Mouse (Mus musculus): ENCODE data around the gene Nedd9. TPM values are rescaled to one million over a fixed set of nuclear protein-coding genes. Genes with fewer than 3 reads are reported as not detected.
A peak's percentile ranks its signal among the peaks of the same experiment; 100 is the strongest.

The Nedd9 gene
- polyA plus RNA-seq, 1 experiment from 2014 or later, result 28.5 TPM

- 12% methylated on average over 10 of the region's 10 CpGs for WGBS
- no peak for ATAC-seq (ENCODE audit: low FRiP score, low read depth)
Observed at GRCm38 (mm10) chr13:41358009-41358408, 129.2 kb downstream of the Nedd9 start.

DNA sequence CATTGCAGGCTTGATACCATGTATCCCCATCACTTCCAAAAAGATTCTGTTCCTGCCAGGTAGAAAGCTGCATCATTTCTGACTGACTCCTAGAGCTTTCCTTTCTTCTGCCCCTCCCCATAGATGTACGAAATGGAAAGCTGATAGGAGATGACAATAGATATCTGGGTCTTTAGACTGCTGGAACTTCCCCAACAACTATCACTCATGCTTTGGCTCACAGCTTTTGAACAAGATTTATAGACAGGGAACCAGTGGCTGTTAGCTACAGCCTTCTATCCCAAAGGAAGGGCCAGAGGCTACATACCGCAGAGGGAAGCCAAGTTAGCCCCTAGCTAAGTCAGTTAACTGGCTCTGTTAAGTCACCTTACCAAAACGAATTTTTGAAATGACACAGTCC lies 129.6 kb downstream of the Nedd9 start:
- 32% methylated on average over 3 of the region's 3 CpGs for WGBS
- Histone ChIP-seq H3K4me1 (peaks cover 60% of the 10 kb centered on the region), H3K27me3 (peaks cover 3% of the 10 kb centered on the region; the same call in 1 of the 2 replicates), H3K9ac (peak overlapping the region; percentile 80), H3K4me3 (peak overlapping the region; percentile 66), H3K4me2 (replicated peaks) (peak overlapping the region; percentile 71), H3K27ac (peak overlapping the region; percentile 94; the same call in 1 of the 2 replicates), H3K9me3 (no peaks in the 10 kb centered on the region), H3K36me3 (no peaks in the 10 kb centered on the region)
- ATAC-seq (ENCODE audit: low FRiP score, low read depth), result no peak

More at GRCm38 (mm10) chr13:41358009-41358408, 129.2 kb downstream of the Nedd9 start:
- Histone ChIP-seq H3K27me3 (peaks cover 3% of the 10 kb centered on the region; the same call in 1 of the 2 replicates), H3K27ac (peak overlapping the region; percentile 94), H3K9me3 (no peaks in the 10 kb centered on the region), H3K4me1 (peaks cover 56% of the 10 kb centered on the region), H3K9ac (peak overlapping the region; percentile 80), H3K4me2 (replicated peaks) (peak overlapping the region; percentile 71), H3K36me3 (no peaks in the 10 kb centered on the region), H3K4me3 (peak overlapping the region; percentile 66)

- Histone ChIP-seq H3K4me3 (peak overlapping the region; percentile 66), H3K4me1 (peaks cover 64% of the 10 kb centered on the region)
- WGBS, result 72% methylated on average over 4 of the region's 4 CpGs
Observed at GRCm38 (mm10) chr13:41357161-41357560, 130.0 kb downstream of the Nedd9 start.

GRCm38 (mm10) chr13:41355552-41355951 lies 131.6 kb downstream of the Nedd9 start:
- Histone ChIP-seq H3K27me3 (peaks cover 3% of the 10 kb centered on the region; the same call in 1 of the 2 replicates), H3K4me3 (peak overlapping the region; percentile 12; the same call in 1 of the 2 replicates), H3K9ac (no peak overlapping the region), H3K27ac (no peak overlapping the region), H3K4me2 (replicated peaks) (peak overlapping the region; percentile 71), H3K4me1 (peaks cover 65% of the 10 kb centered on the region), H3K36me3 (no peaks in the 10 kb centered on the region), H3K9me3 (no peaks in the 10 kb centered on the region)
- 26% methylated on average over 2 of the region's 2 CpGs for WGBS
- no peak for ATAC-seq (ENCODE audit: low FRiP score, low read depth)

More at GRCm38 (mm10) chr13:41357161-41357560, 130.0 kb downstream of the Nedd9 start:
- Histone ChIP-seq H3K4me2 (replicated peaks) (peak overlapping the region; percentile 71), H3K27ac (no peak overlapping the region), H3K36me3 (no peaks in the 10 kb centered on the region), H3K9me3 (no peaks in the 10 kb centered on the region), H3K27me3 (peaks cover 3% of the 10 kb centered on the region; the same call in 1 of the 2 replicates), H3K9ac (peak overlapping the region; percentile 80)
- no peak for ATAC-seq (ENCODE audit: low FRiP score, low read depth)

DNA sequence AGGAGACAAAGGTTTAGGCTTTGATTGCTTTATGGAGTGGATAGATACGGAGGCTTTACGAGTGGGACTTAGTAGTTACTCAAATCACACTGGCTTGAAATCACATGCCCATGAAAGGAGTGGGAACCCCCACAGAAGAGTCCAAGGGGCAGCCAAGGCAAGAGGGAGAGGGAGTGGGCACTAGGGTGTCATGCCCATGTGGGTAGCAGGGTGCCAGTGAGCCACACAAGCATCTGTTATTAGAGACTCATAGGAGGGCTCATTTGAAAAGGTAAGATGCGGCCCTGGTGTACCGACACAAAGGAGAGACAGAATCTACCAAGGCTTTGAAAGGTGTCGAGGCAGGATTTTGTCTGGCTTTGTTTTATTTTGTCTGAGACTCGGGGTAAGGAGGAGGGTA lies 132.6 kb downstream of the Nedd9 start:
- Histone ChIP-seq H3K27me3 (no peaks in the 10 kb centered on the region), H3K4me1 (peaks cover 61% of the 10 kb centered on the region), H3K4me3 (peak overlapping the region; percentile 7; the same call in 1 of the 2 replicates), H3K27ac (peak overlapping the region; percentile 8; the same call in 1 of the 2 replicates), H3K36me3 (no peaks in the 10 kb centered on the region), H3K4me2 (replicated peaks) (peak overlapping the region; percentile 46), H3K9me3 (no peaks in the 10 kb centered on the region), H3K9ac (no peak overlapping the region)
- WGBS, result 61% methylated on average over 6 of the region's 6 CpGs
- no peak for ATAC-seq (ENCODE audit: low FRiP score, low read depth)

- 51% methylated on average over 3 of the region's 3 CpGs for WGBS
- H3K4me2 ChIP-seq (replicated peaks), result peak overlapping the region; percentile 46; the same call in 1 of the 2 replicates
- no peaks in the 10 kb centered on the region for H3K9me3 ChIP-seq
- ATAC-seq (ENCODE audit: low FRiP score, low read depth), result no peak
- no peak overlapping the region for H3K9ac ChIP-seq
- no peaks in the 10 kb centered on the region for H3K27me3 ChIP-seq
- peaks cover 62% of the 10 kb centered on the region for H3K4me1 ChIP-seq
- H3K4me3 ChIP-seq, result no peak overlapping the region
- no peaks in the 10 kb centered on the region for H3K36me3 ChIP-seq
- H3K27ac ChIP-seq, result peak overlapping the region; percentile 8; the same call in 1 of the 2 replicates
Observed at GRCm38 (mm10) chr13:41353676-41354075, 133.5 kb downstream of the Nedd9 start.

DNA sequence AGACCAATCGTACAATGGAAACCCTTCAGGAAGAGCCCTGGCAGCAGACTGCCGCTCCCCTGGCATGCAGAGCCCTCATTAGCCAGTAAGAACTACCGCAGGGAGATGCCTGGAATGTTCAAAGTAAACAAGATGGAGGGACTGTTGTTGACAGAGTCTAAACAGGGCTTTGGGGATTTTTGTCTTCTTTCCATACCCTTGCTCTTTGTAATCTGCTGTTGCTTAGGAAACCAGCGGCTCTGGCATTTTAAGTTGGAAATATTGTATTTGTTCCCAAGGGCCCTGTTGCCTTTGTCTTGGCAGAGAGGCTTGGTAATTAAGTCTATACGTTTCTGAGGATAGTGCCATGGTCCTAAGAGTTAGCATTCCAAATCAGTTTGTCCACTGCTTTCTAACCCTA lies 134.8 kb downstream of the Nedd9 start:
- 39% methylated on average over 5 of the region's 5 CpGs for WGBS
- no peak overlapping the region for H3K27ac ChIP-seq
- no peaks in the 10 kb centered on the region for H3K9me3 ChIP-seq
- no peak overlapping the region for H3K4me3 ChIP-seq
- ATAC-seq (ENCODE audit: low FRiP score, low read depth), result no peak
- H3K4me2 ChIP-seq (replicated peaks), result peak overlapping the region; percentile 10; the same call in 1 of the 2 replicates
- peaks cover 58% of the 10 kb centered on the region for H3K4me1 ChIP-seq
- H3K36me3 ChIP-seq, result no peaks in the 10 kb centered on the region
- H3K9ac ChIP-seq, result no peak overlapping the region
- no peaks in the 10 kb centered on the region for H3K27me3 ChIP-seq

DNA sequence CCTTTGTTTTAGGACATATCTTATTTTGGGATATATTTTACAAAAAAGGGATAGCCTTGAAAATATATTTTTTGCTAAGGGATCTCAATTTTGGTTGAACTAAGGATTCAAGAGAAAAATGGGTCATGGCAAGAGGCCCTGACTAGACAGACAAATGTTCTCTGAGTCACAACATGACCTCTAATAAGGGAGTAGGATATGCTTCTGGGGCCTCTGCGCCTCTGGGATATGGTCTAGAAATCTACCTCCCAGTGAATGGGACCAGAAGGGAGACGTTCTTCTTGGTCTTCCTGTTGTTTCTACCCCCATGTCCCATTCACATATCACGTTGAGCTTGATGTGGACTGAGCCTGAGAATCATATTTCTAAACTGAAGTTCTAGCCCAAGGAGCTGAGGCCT lies 136.6 kb downstream of the Nedd9 start:
- Histone ChIP-seq H3K4me1 (peaks cover 49% of the 10 kb centered on the region), H3K9ac (no peak overlapping the region), H3K27ac (no peak overlapping the region), H3K4me2 (replicated peaks) (no peak overlapping the region), H3K27me3 (no peaks in the 10 kb centered on the region), H3K36me3 (no peaks in the 10 kb centered on the region), H3K4me3 (no peak overlapping the region), H3K9me3 (no peaks in the 10 kb centered on the region)
- no peak for ATAC-seq (ENCODE audit: low FRiP score, low read depth)
- WGBS, result 97% methylated on average over 3 of the region's 3 CpGs

GRCm38 (mm10) chr13:41349770-41350169 lies 137.4 kb downstream of the Nedd9 start:
- no peak overlapping the region for H3K4me3 ChIP-seq
- H3K27me3 ChIP-seq, result no peaks in the 10 kb centered on the region
- H3K27ac ChIP-seq, result no peak overlapping the region
- no peak for ATAC-seq (ENCODE audit: low FRiP score, low read depth)
- H3K4me2 ChIP-seq (replicated peaks), result no peak overlapping the region
- H3K9ac ChIP-seq, result no peak overlapping the region
- WGBS, result 49% methylated on average over 4 of the region's 4 CpGs
- H3K4me1 ChIP-seq, result peaks cover 42% of the 10 kb centered on the region
- H3K9me3 ChIP-seq, result no peaks in the 10 kb centered on the region
- H3K36me3 ChIP-seq, result no peaks in the 10 kb centered on the region

GRCm38 (mm10) chr13:41345756-41346155 lies 141.4 kb downstream of the Nedd9 start:
- no peak for ATAC-seq (ENCODE audit: low FRiP score, low read depth)
- H3K9ac ChIP-seq, result no peak overlapping the region
- no peaks in the 10 kb centered on the region; the same call in 1 of the 2 replicates for H3K36me3 ChIP-seq
- H3K4me3 ChIP-seq, result no peak overlapping the region
- H3K27me3 ChIP-seq, result no peaks in the 10 kb centered on the region
- H3K4me2 ChIP-seq (replicated peaks), result no peak overlapping the region
- no peak overlapping the region for H3K27ac ChIP-seq
- 76% methylated on average over 7 of the region's 7 CpGs for WGBS
- no peaks in the 10 kb centered on the region for H3K9me3 ChIP-seq
- H3K4me1 ChIP-seq, result peaks cover 22% of the 10 kb centered on the region; the same call in 1 of the 2 replicates

DNA sequence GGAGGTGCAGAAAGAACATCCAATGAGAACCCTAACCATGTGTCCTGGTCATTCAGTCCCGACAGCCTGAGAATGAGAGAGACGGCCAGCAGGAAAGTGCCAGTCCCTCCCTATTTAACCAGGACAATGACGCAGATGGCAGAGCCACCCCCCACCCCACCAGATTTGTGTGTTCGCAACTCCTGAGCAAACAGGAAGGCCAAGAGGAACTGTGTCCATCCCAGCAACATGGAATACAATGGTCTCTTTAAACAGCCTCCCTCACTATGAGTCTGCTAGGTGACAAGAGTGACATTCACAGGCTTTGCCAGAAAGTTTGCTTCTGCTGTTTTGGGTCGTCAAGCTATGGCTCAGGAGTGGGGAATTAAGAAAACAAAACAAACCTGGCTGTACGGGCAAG lies 141.9 kb downstream of the Nedd9 start:
- no peak for ATAC-seq (ENCODE audit: low FRiP score, low read depth)
- H3K27ac ChIP-seq, result no peak overlapping the region
- peaks cover 22% of the 10 kb centered on the region; the same call in 1 of the 2 replicates for H3K4me1 ChIP-seq
- 58% methylated on average over 6 of the region's 6 CpGs for WGBS
- no peak overlapping the region for H3K4me3 ChIP-seq
- no peaks in the 10 kb centered on the region; the same call in 1 of the 2 replicates for H3K36me3 ChIP-seq
- H3K4me2 ChIP-seq (replicated peaks), result no peak overlapping the region
- H3K27me3 ChIP-seq, result no peaks in the 10 kb centered on the region
- no peak overlapping the region for H3K9ac ChIP-seq
- no peaks in the 10 kb centered on the region for H3K9me3 ChIP-seq

DNA sequence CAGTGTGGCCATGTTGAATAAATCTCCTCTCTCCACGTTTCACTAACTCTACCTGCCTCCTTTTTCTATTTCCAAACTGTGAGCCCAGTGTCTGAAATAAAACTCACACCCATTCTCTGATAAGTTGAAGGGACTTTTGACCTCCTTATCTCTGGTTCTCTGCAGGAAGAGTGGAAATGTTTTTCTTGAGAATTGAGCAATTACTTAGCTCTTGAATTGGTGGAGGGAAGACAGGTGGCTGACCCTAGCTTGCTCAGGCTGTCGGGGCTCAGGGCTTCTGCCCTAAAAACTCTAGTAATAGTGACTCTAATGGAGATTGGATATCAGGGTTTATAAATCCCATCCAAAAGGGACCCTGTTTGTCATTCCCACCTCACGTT lies 143.3 kb downstream of the Nedd9 start:
- no peak overlapping the region for H3K9ac ChIP-seq
- H3K4me2 ChIP-seq (replicated peaks), result no peak overlapping the region
- H3K4me1 ChIP-seq, result peaks cover 24% of the 10 kb centered on the region
- H3K27me3 ChIP-seq, result no peaks in the 10 kb centered on the region
- 80% methylated on average over 3 of the region's 3 CpGs for WGBS
- no peak overlapping the region for H3K27ac ChIP-seq
- H3K9me3 ChIP-seq, result no peaks in the 10 kb centered on the region
- peaks cover under 1% of the 10 kb centered on the region; the same call in 1 of the 2 replicates for H3K36me3 ChIP-seq
- H3K4me3 ChIP-seq, result no peak overlapping the region
- no peak for ATAC-seq (ENCODE audit: low FRiP score, low read depth)
